Mouse (Mus musculus): Measurements from ENCODE around the gene Nav3.
A peak's percentile ranks its signal among the peaks of the same experiment; 100 is the strongest.

The Nav3 gene

GRCm38 (mm10) chr10:109903701-109904555 lies 552.1 kb downstream of the Nav3 start:
- DNase-seq, result peak; percentile 8

- DNase-seq, result no peak
These were observed 552.8 kb downstream of the Nav3 start for GRCm38 (mm10) chr10:109903241-109903640.

- no peak for DNase-seq
These were observed 566.9 kb downstream of the Nav3 start for GRCm38 (mm10) chr10:109889171-109889475.

GRCm38 (mm10) chr10:109888355-109889170 lies 567.4 kb downstream of the Nav3 start:
- DNase-seq, result no peak

GRCm38 (mm10) chr10:109887160-109887559 lies 568.8 kb downstream of the Nav3 start:
- no peak for DNase-seq

GRCm38 (mm10) chr10:109876107-109876506 lies 579.9 kb downstream of the Nav3 start:
- no peak for DNase-seq

- no peak for DNase-seq
These were observed 580.6 kb downstream of the Nav3 start for GRCm38 (mm10) chr10:109875312-109875830.

GRCm38 (mm10) chr10:109874652-109875311 lies 581.2 kb downstream of the Nav3 start:
- no peak for DNase-seq

GRCm38 (mm10) chr10:109866063-109866462 lies 589.9 kb downstream of the Nav3 start:
- DNase-seq, result no peak

GRCm38 (mm10) chr10:109865391-109865790 lies 590.6 kb downstream of the Nav3 start:
- DNase-seq, result no peak

- peak; percentile 10 for DNase-seq
These were observed 591.3 kb downstream of the Nav3 start for GRCm38 (mm10) chr10:109864708-109865107.

- no peak for DNase-seq
These were observed 594.7 kb downstream of the Nav3 start for GRCm38 (mm10) chr10:109861275-109861674.

- no peak for DNase-seq
These were observed 597.4 kb downstream of the Nav3 start for GRCm38 (mm10) chr10:109858568-109858967.

- DNase-seq, result no peak
These were observed 603.6 kb downstream of the Nav3 start for GRCm38 (mm10) chr10:109852392-109852791.

GRCm38 (mm10) chr10:109847631-109848030 lies 608.4 kb downstream of the Nav3 start:
- DNase-seq, result no peak

GRCm38 (mm10) chr10:109843661-109844060 lies 612.3 kb downstream of the Nav3 start:
- no peak for DNase-seq

GRCm38 (mm10) chr10:109832768-109833291 lies 623.2 kb downstream of the Nav3 start:
- DNase-seq, result no peak

GRCm38 (mm10) chr10:109806782-109807493 lies 649.1 kb downstream of the Nav3 start:
- DNase-seq, result no peak

- no peak for DNase-seq
These were observed 652.6 kb downstream of the Nav3 start for GRCm38 (mm10) chr10:109803441-109803840.

GRCm38 (mm10) chr10:109802236-109802635 lies 653.8 kb downstream of the Nav3 start:
- no peak for DNase-seq

GRCm38 (mm10) chr10:109799246-109799645 lies 656.8 kb downstream of the Nav3 start:
- no peak for DNase-seq

GRCm38 (mm10) chr10:109796981-109797380 lies 659.0 kb downstream of the Nav3 start:
- DNase-seq, result no peak

Data from kidney, adult 18-20 months (tissue).